Mouse (Mus musculus): ENCODE data around the gene Nabp1. TPM values are rescaled to one million over a fixed set of nuclear protein-coding genes. Genes with fewer than 3 reads are reported as not detected.

The Nabp1 gene
- polyA plus RNA-seq, 1 experiment from 2014 or later = 37.7 TPM

GRCm38 (mm10) chr1:51498601-51499098, 20.4 kb upstream of the Nabp1 start:
- Histone ChIP-seq H3K4me2 (ENCODE audit: low read length) (no peak overlapping the region), H3K4me1 (replicated peaks; ENCODE audit: insufficient read depth, low read length) (no peaks in the 10 kb centered on the region), H3K36me3 (ENCODE audit: insufficient read depth, low read length) (no peaks in the 10 kb centered on the region), H3K27ac (no peak overlapping the region), H3K4me3 (replicated peaks; ENCODE audit: low read depth, low read length) (no peak overlapping the region), H3K9ac (ENCODE audit: low read depth, low read length) (no peak overlapping the region), H3K9me3 (replicated peaks; ENCODE audit: low read length) (no peaks in the 10 kb centered on the region), H3K27me3 (ENCODE audit: insufficient read depth, low read length) (no peaks in the 10 kb centered on the region)
- DNase-seq (ENCODE audit: low spot score) (no peak), ATAC-seq (replicated peaks; ENCODE audit: low FRiP score, low read depth) (no peak)
- 65% methylated on average over 2 of the region's 2 CpGs for WGBS
- no peak for TF ChIP-seq CTCF (IDR thresholded peaks at IDR 0.05; ENCODE audit: low read depth)

- H3K4me1 ChIP-seq (replicated peaks; ENCODE audit: insufficient read depth, low read length) = no peaks in the 10 kb centered on the region
- no peak overlapping the region for H3K9ac ChIP-seq (ENCODE audit: low read depth, low read length)
- no peaks in the 10 kb centered on the region for H3K27me3 ChIP-seq (ENCODE audit: insufficient read depth, low read length)
- no peak for TF ChIP-seq CTCF (IDR thresholded peaks at IDR 0.05; ENCODE audit: low read depth)
- H3K27ac ChIP-seq = no peak overlapping the region
- H3K4me2 ChIP-seq (ENCODE audit: low read length) = no peak overlapping the region
- WGBS = 95% methylated on average over 1 of the region's 1 CpGs
- H3K9me3 ChIP-seq (replicated peaks; ENCODE audit: low read length) = no peaks in the 10 kb centered on the region
- H3K4me3 ChIP-seq (replicated peaks; ENCODE audit: low read depth, low read length) = no peak overlapping the region
- DNase-seq (ENCODE audit: low spot score) (no peak), ATAC-seq (replicated peaks; ENCODE audit: low FRiP score, low read depth) (no peak)
- no peaks in the 10 kb centered on the region for H3K36me3 ChIP-seq (ENCODE audit: insufficient read depth, low read length)
These were observed 17.9 kb upstream of the Nabp1 start for GRCm38 (mm10) chr1:51496163-51496562.

DNA sequence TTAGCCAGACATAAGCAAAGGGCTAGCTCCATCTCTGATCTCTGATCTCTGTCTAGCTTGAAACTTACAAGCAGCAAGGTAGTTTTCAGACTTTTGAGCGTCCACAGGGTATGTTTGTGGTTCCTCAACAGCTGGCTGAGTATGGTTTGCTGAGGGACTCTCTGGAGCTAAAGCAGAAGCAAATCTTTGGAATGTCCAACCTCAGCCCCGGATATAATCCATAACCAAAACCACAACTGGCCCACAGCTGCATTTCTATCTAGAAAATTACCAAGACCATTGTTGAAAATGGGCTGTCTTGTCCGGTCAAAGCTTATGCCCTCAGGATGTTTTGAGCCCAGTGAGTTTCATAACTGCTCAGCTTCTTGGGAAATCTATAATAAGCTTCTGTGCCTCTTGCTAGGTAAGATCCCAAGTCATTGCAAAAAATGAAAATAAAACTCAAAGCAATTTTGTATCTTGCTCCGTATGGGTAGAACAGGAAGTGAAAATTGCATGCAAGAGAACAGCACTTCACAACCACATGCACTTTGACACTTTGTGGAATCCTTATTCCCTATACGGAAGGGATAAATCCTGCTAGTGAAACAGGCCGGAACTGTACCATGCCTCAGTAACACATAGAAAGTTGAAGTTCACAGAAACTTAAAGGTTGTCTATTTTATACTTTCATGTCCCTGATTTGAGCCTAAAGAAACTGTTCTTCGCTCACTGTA, 15.5 kb upstream of the Nabp1 start:
- no peak overlapping the region for H3K9ac ChIP-seq (ENCODE audit: low read depth, low read length)
- ATAC-seq (replicated peaks; ENCODE audit: low FRiP score, low read depth) = no peak
- no peak for DNase-seq (ENCODE audit: low spot score)
- TF ChIP-seq CTCF (IDR thresholded peaks at IDR 0.05; ENCODE audit: low read depth) = no peak
- H3K4me1 ChIP-seq (replicated peaks; ENCODE audit: insufficient read depth, low read length) = no peaks in the 10 kb centered on the region
- H3K36me3 ChIP-seq (ENCODE audit: insufficient read depth, low read length) = no peaks in the 10 kb centered on the region
- 83% methylated on average over 7 of the region's 7 CpGs for WGBS
- H3K4me3 ChIP-seq (replicated peaks; ENCODE audit: low read depth, low read length) = no peak overlapping the region
- H3K4me2 ChIP-seq (ENCODE audit: low read length) = no peak overlapping the region
- no peaks in the 10 kb centered on the region for H3K27me3 ChIP-seq (ENCODE audit: insufficient read depth, low read length)
- H3K27ac ChIP-seq = no peak overlapping the region
- no peaks in the 10 kb centered on the region for H3K9me3 ChIP-seq (replicated peaks; ENCODE audit: low read length)

GRCm38 (mm10) chr1:51486291-51486690, 8.1 kb upstream of the Nabp1 start:
- no peaks in the 10 kb centered on the region for H3K36me3 ChIP-seq (ENCODE audit: insufficient read depth, low read length)
- DNase-seq (ENCODE audit: low spot score) (no peak), ATAC-seq (replicated peaks; ENCODE audit: low FRiP score, low read depth) (no peak)
- no peak overlapping the region for H3K4me3 ChIP-seq (replicated peaks; ENCODE audit: low read depth, low read length)
- no peak overlapping the region for H3K9ac ChIP-seq (ENCODE audit: low read depth, low read length)
- H3K27ac ChIP-seq = no peak overlapping the region
- H3K4me2 ChIP-seq (ENCODE audit: low read length) = no peak overlapping the region
- WGBS = 83% methylated on average over 1 of the region's 1 CpGs
- no peak for TF ChIP-seq CTCF (IDR thresholded peaks at IDR 0.05; ENCODE audit: low read depth)
- H3K27me3 ChIP-seq (ENCODE audit: insufficient read depth, low read length) = no peaks in the 10 kb centered on the region
- no peaks in the 10 kb centered on the region for H3K4me1 ChIP-seq (replicated peaks; ENCODE audit: insufficient read depth, low read length)
- no peaks in the 10 kb centered on the region for H3K9me3 ChIP-seq (replicated peaks; ENCODE audit: low read length)

GRCm38 (mm10) chr1:51480386-51480785, 2.2 kb upstream of the Nabp1 start:
- H3K4me1 ChIP-seq (replicated peaks; ENCODE audit: insufficient read depth, low read length) = 0 out of 2 replicates have a peak, but pooled peaks cover 4% of the 10 kb centered on the region
- no peak for ATAC-seq (replicated peaks; ENCODE audit: low FRiP score, low read depth)
- H3K36me3 ChIP-seq (ENCODE audit: insufficient read depth, low read length) = no peaks in the 10 kb centered on the region
- H3K9ac ChIP-seq (ENCODE audit: low read depth, low read length) = no peak overlapping the region
- H3K9me3 ChIP-seq (replicated peaks; ENCODE audit: low read length) = no peaks in the 10 kb centered on the region
- no peak overlapping the region for H3K4me2 ChIP-seq (ENCODE audit: low read length)
- DNase-seq (ENCODE audit: low spot score) = no peak
- TF ChIP-seq CTCF (IDR thresholded peaks at IDR 0.05; ENCODE audit: low read depth) = no peak
- H3K27me3 ChIP-seq (ENCODE audit: insufficient read depth, low read length) = no peaks in the 10 kb centered on the region
- H3K27ac ChIP-seq = no peak overlapping the region
- no peak overlapping the region for H3K4me3 ChIP-seq (replicated peaks; ENCODE audit: low read depth, low read length)

DNA sequence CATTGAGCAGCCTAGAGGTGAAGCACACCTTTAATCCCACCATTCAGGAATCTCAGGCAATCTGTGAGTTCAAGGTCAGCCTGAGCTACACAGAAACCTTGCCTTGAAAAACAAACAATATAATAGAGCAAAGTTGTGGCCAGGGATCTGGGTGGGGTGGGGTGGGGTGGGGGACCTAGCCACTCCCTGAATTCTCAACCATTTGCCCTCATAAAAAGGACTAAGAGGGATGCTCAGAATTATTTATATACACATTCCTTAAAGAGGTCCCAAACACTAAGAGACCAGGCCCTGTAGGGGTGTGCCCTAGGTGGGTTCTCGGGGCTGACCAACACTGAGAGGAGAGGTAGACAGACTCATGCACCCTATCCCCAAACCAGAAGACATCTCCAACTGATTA, 1.5 kb upstream of the Nabp1 start:
- Histone ChIP-seq H3K9ac (ENCODE audit: low read depth, low read length) (no peak overlapping the region), H3K27me3 (ENCODE audit: insufficient read depth, low read length) (no peaks in the 10 kb centered on the region), H3K4me3 (replicated peaks; ENCODE audit: low read depth, low read length) (no peak overlapping the region), H3K9me3 (replicated peaks; ENCODE audit: low read length) (no peaks in the 10 kb centered on the region), H3K4me2 (ENCODE audit: low read length) (no peak overlapping the region), H3K4me1 (replicated peaks; ENCODE audit: insufficient read depth, low read length) (0 out of 2 replicates have a peak, but pooled peaks cover 4% of the 10 kb centered on the region), H3K36me3 (ENCODE audit: insufficient read depth, low read length) (no peaks in the 10 kb centered on the region), H3K27ac (peak overlapping the region; percentile 10; the same call in 1 of the 2 replicates)
- no peak for DNase-seq (ENCODE audit: low spot score)
- ATAC-seq (replicated peaks; ENCODE audit: low FRiP score, low read depth) = no peak
- 91% methylated on average over 1 of the region's 1 CpGs for WGBS
- TF ChIP-seq CTCF (IDR thresholded peaks at IDR 0.05; ENCODE audit: low read depth) = no peak

DNA sequence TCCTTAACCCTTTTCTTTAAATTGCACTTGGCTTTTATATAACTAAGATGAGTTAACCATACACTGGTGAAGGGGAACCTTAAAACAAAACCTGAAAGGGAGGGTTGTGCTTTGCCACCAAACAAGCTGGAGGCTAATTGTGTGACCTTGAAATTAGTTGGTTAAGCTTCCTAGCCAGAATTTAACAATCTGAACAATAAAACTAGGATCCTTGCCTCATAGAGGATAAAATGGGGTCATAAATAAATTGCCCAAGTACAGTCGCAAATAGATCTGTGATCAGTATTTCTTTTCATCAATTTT, 753 bp upstream of the Nabp1 start:
- H3K27me3 ChIP-seq (ENCODE audit: insufficient read depth, low read length) = no peaks in the 10 kb centered on the region
- H3K36me3 ChIP-seq (ENCODE audit: insufficient read depth, low read length) = no peaks in the 10 kb centered on the region
- 0 out of 2 replicates have a peak, but pooled peaks cover 4% of the 10 kb centered on the region for H3K4me1 ChIP-seq (replicated peaks; ENCODE audit: insufficient read depth, low read length)
- no peak for TF ChIP-seq CTCF (IDR thresholded peaks at IDR 0.05; ENCODE audit: low read depth)
- H3K27ac ChIP-seq = peak overlapping the region; percentile 85
- no peak overlapping the region for H3K9ac ChIP-seq (ENCODE audit: low read depth, low read length)
- H3K9me3 ChIP-seq (replicated peaks; ENCODE audit: low read length) = no peaks in the 10 kb centered on the region
- DNase-seq (ENCODE audit: low spot score) (no peak), ATAC-seq (replicated peaks; ENCODE audit: low FRiP score, low read depth) (no peak)
- WGBS = 39% methylated on average over 1 of the region's 1 CpGs
- peak overlapping the region; percentile 55 for H3K4me3 ChIP-seq (replicated peaks; ENCODE audit: low read depth, low read length)
- peak overlapping the region; percentile 65 for H3K4me2 ChIP-seq (ENCODE audit: low read length)
